Mouse (Mus musculus) bone marrow macrophage, adult 2 months (primary cell): ENCODE measurements at regions not wholly inside any gene's neighbourhood (a gene's known extent, or its start where the extent isn't known, plus 50 kb on each side); places are given as distances from the start of the nearest gene placed in this dataset.

ENCODE experiments used
- CTCF ChIP-seq: IDR thresholded peaks from 2 replicates; pipeline ENCODE4 v1.5.1; 2012; ENCODE audit warnings: low read depth, mild to moderate bottlenecking, low read length, moderate library complexity
- POLR2A ChIP-seq: IDR thresholded peaks from 2 replicates; pipeline ENCODE4 v1.6.1; 2012; ENCODE audit warnings: mild to moderate bottlenecking, low read depth, low read length, borderline replicate concordance

- TF ChIP-seq CTCF = no peak
- no peak for TF ChIP-seq POLR2A
Measured at GRCm38 (mm10) chr11:117413133-117413532, 71.0 kb upstream of the Gm11733 start.
